Mouse (Mus musculus) kidney, adult 2 months (tissue): ENCODE results near the gene Rnf10. TPM values are rescaled to one million over a fixed set of nuclear protein-coding genes. Genes with fewer than 3 reads are reported as not detected.

ENCODE experiments used
- DNase-seq: peaks from one replicate; pipeline ENCODE4 v3.0.0; 2021
- H3K27ac ChIP-seq: fragments of 200-500 bp; 2 replicates; pipeline ENCODE4 v1.5.1; 2012; ENCODE audit warnings: low read depth, low read length, control low read depth, inconsistent platforms; ENCODE audit not compliant: insufficient read depth
- H3K27me3 ChIP-seq: fragments of 200-500 bp; replicated peaks from 2 replicates; pipeline ENCODE4 v1.6.1; 2012; ENCODE audit warnings: mild to moderate bottlenecking, moderate library complexity, low read length, inconsistent platforms; ENCODE audit not compliant: control insufficient read depth, insufficient read depth
- H3K36me3 ChIP-seq: fragments of 200-500 bp; 2 replicates; pipeline ENCODE4 v1.6.1; 2012; ENCODE audit warnings: mild to moderate bottlenecking, moderate library complexity, low read length, inconsistent platforms; ENCODE audit not compliant: control insufficient read depth, insufficient read depth
- H3K4me1 ChIP-seq: fragments of 200-500 bp; 2 replicates; pipeline ENCODE4 v1.6.1; 2011; ENCODE audit warnings: low read length; ENCODE audit not compliant: control insufficient read depth, insufficient read depth
- H3K4me3 ChIP-seq: fragments of 200-500 bp; 2 replicates; pipeline ENCODE4 v1.5.1; 2011; ENCODE audit warnings: mild to moderate bottlenecking, low read depth, low read length, control low read depth; ENCODE audit not compliant: insufficient read depth
- CTCF ChIP-seq: fragments of 200-500 bp; conservative IDR thresholded peaks from 2 replicates; pipeline ENCODE4 v1.5.1; 2011; ENCODE audit warnings: low read depth, mild to moderate bottlenecking, control low read depth, low read length, moderate library complexity, mixed read lengths; ENCODE audit not compliant: insufficient read depth, insufficient read length
- POLR2A ChIP-seq: fragments of 200-500 bp; IDR thresholded peaks from one replicate; pipeline ENCODE4 v1.6.1; 2011; ENCODE audit warnings: low read depth, low read length, control low read depth
- WGBS: fragments of 180-500 bp; shearing (Covaris S2); methylation state at CpG from one replicate; pipeline ENCODE4 v1.1.7; 2018; 5-methylcytosine and 5-hydroxymethylcytosine counted together
- polyA plus RNA-seq: library from polyadenylated mRNA; depleted of rRNA; stranded (reverse); fragments of >200 nt; gene quantifications from 2 replicates; pipeline ENCODE4 v1.2.3, GENCODE M21; 2012

Gene Rnf10
- polyA plus RNA-seq, 1 experiment: 129 TPM

DNA sequence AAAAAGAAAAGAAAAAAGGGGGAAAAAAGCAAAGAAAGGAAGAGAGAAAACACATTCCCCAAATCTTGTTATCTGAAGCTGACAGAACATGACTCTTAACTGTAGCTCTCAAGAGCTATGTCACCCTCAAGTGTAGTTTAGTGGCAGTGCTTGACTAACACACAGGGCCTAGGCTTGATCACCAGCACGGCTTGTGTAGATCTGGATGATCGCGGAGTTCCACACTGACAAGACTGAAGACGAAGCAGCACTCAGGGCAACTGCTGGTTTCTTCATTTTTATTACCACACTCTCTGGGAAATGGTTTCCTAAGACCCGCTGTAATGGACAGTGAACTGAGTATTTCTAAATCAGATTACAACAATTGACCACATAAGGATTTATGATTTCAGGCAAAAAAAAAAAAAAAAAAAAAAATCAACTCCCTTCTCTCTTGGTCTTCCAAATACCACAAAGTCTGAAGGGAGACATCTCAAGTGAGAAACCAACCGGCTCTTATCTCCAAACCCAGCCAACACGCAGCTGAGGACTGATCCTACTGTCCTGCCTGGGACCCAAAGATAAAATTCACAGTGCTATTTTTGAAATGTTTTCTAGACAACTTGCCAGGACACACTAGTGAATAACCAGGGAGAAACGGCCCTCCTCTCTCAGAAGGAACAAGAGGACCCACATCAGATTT, 5.8 kb downstream of the Rnf10 start:
- WGBS: 64% methylated on average over 8 of the region's 8 CpGs
- TF ChIP-seq POLR2A (no peak), CTCF (no peak)

DNA sequence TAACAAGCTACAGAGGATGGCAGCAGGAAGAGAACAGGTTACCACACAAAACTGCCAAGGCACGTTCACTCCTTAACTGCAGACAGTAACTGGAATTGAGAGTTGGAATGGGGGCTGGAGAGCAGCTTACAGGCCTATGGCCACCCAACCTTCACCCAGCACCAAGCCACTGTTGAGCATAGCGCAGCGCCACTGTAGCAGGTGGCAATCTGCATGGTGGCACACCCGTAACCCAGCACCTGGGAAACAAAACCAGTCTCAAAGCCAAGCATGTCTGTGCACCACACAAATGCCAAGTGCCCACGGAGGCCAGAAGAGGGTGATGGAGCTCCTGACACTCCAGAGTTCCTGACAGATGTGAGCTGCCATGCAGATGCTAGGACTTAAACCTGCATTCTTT, 6.4 kb downstream of the Rnf10 start:
- Histone ChIP-seq H3K36me3 (no peaks in the 10 kb centered on the region), H3K4me3 (no peak overlapping the region), H3K27ac (no peak overlapping the region), H3K27me3 (no peaks in the 10 kb centered on the region), H3K4me1 (peaks cover 48% of the 10 kb centered on the region)
- DNase-seq: no peak
- no peak for TF ChIP-seq CTCF
- no peak for TF ChIP-seq POLR2A
- WGBS: 85% methylated on average over 5 of the region's 5 CpGs

More for the DNA sequence above, 5.8 kb downstream of the Rnf10 start:
- no peak for DNase-seq
- peaks cover 48% of the 10 kb centered on the region for H3K4me1 ChIP-seq
- no peak overlapping the region for H3K4me3 ChIP-seq
- no peaks in the 10 kb centered on the region for H3K36me3 ChIP-seq
- no peaks in the 10 kb centered on the region for H3K27me3 ChIP-seq
- H3K27ac ChIP-seq: no peak overlapping the region

DNA sequence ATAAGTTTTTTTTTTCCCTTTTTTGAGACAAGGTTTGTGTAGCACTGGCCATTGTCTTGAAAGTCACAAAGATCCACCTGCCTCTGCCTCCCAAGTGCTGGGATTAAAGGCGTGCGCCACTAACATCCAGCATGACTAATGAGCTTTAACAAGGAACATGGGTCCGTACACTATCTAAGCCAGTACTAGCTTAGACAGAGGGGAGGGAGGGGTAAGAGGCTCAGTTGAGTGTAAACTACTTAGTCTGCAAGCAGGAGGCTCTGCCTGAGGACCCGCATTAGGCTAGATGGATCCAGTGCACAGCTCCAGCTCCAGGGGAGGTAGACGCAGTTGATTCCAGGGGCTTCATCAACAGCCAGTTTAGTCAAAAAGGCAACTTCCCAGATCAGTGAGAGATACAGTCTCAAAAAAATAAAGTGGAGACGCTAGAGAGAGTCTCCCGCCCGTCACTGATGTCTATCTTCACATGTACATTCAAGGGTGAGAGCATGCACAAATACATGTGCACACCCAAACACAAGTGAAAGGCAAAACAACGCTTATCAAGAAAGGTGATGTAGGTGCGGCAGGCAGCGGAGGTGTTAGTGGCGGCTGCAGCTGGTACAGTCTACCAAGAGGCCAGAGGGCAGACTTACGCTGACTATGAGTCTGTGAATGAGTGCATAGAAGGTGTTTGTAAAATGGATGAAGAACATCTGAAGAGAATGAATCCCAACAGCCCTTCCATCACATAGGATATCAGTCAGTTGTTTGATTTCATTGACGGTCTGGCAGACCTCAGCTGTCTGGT, 10.0 kb downstream of the Rnf10 start:
- 72% methylated on average over 14 of the region's 14 CpGs for WGBS
- Histone ChIP-seq H3K4me3 (no peak overlapping the region), H3K36me3 (no peaks in the 10 kb centered on the region; the same call in 1 of the 2 replicates), H3K4me1 (peaks cover 30% of the 10 kb centered on the region), H3K27me3 (no peaks in the 10 kb centered on the region), H3K27ac (no peak overlapping the region)
- no peak for TF ChIP-seq POLR2A
- no peak for DNase-seq

DNA sequence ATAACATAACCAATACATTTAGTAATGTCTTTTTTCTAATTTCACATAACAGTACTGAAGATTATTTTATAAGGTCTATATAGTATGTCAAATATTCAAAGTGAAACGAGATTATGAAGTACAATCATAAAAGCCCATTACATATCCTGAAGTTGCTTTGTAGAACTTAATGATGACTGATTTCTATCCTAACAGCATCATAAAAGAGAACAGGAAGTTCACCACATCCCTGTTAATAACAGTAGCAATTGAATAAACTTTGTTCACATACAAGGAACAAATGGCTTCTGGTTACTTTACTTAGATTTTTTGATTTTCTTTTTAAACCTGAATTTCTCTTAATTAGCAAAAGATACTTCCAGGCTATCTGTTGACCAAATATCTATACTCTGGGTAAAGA, 10.8 kb downstream of the Rnf10 start:
- no peak overlapping the region for H3K4me3 ChIP-seq
- WGBS: 56% methylated on average over 1 of the region's 1 CpGs
- no peak for DNase-seq
- H3K27ac ChIP-seq: no peak overlapping the region
- no peak for TF ChIP-seq CTCF
- TF ChIP-seq POLR2A: no peak
- H3K36me3 ChIP-seq: no peaks in the 10 kb centered on the region; the same call in 1 of the 2 replicates
- peaks cover 26% of the 10 kb centered on the region for H3K4me1 ChIP-seq
- H3K27me3 ChIP-seq: no peaks in the 10 kb centered on the region

DNA sequence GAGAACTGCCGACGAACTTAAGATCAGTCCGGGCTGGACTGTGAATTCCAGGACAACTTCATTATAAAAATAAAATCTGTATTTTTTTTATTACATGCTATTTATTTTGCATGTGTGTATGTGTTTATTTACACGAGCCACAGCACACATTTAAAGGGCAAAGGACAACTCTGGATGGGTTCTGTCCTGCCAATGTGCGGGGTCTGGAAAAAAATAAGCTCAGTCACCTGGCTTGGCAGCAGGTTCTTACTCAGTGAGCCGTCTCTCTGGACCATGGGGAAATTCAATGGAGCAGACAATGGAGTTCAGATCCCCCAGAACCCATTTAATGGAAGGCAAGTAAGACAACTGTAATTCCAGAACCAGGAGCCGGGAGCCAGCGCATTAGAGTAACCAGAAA, 11.6 kb downstream of the Rnf10 start:
- TF ChIP-seq POLR2A: no peak
- no peak for TF ChIP-seq CTCF
- Histone ChIP-seq H3K27ac (no peak overlapping the region), H3K27me3 (no peaks in the 10 kb centered on the region), H3K4me1 (peaks cover 27% of the 10 kb centered on the region), H3K4me3 (no peak overlapping the region), H3K36me3 (peaks cover 1% of the 10 kb centered on the region; the same call in 1 of the 2 replicates)
- 49% methylated on average over 8 of the region's 8 CpGs for WGBS
- peak; percentile 57 for DNase-seq

DNA sequence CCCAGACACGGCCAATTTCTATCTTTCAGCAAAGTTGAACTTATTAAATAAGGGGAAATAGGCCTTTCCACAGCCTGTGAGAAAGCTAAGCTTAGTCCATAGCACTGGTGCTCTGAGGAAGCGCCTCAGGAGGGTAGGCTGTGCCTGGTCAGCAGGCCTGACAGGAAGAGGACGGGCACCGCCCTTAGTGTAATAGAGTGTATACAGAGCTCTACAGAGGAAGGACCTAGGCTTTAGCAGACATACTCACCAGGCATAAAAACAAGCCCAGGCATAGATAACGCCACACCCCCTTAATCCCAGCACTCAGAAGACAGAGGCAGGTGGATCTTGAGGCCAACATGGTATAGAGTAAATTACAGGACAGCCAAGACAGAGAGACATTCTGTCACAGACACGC, 12.3 kb downstream of the Rnf10 start:
- TF ChIP-seq POLR2A (no peak), CTCF (no peak)
- no peaks in the 10 kb centered on the region for H3K27me3 ChIP-seq
- no peak for DNase-seq
- H3K4me3 ChIP-seq: no peak overlapping the region
- no peak overlapping the region for H3K27ac ChIP-seq
- peaks cover 28% of the 10 kb centered on the region; the same call in 1 of the 2 replicates for H3K4me1 ChIP-seq
- H3K36me3 ChIP-seq: peaks cover 1% of the 10 kb centered on the region; the same call in 1 of the 2 replicates
- WGBS: 74% methylated on average over 6 of the region's 6 CpGs

GRCm38 (mm10) chr5:115256909-115257546, 15.7 kb downstream of the Rnf10 start:
- Histone ChIP-seq H3K36me3 (peaks cover 3% of the 10 kb centered on the region), H3K27ac (peak overlapping the region; percentile 12; the same call in 1 of the 2 replicates), H3K27me3 (no peaks in the 10 kb centered on the region), H3K4me1 (peaks cover 20% of the 10 kb centered on the region; the same call in 1 of the 2 replicates), H3K4me3 (no peak overlapping the region)
- peak; percentile 71 for DNase-seq
- no peak for TF ChIP-seq CTCF
- TF ChIP-seq POLR2A: no peak
- 71% methylated on average over 10 of the region's 10 CpGs for WGBS
